Mouse (Mus musculus): ENCODE results near the gene Mindy2. TPM values are rescaled to one million over a fixed set of nuclear protein-coding genes. Genes with fewer than 3 reads are reported as not detected.

The Mindy2 gene
- total RNA-seq, 2 experiments from 2014 or later = 25.3 to 25.8 TPM

- peak; percentile 18 for DNase-seq
Observed at GRCm38 (mm10) chr9:70666811-70667210, 9.8 kb upstream of the Mindy2 start.

GRCm38 (mm10) chr9:70665372-70666145, 8.6 kb upstream of the Mindy2 start:
- DNase-seq = no peak

- no peak for DNase-seq
Observed at GRCm38 (mm10) chr9:70664847-70665246, 7.9 kb upstream of the Mindy2 start.

- no peak for DNase-seq
Observed at GRCm38 (mm10) chr9:70658266-70658665, 1.3 kb upstream of the Mindy2 start.

- peak; percentile 38 for DNase-seq
Observed at GRCm38 (mm10) chr9:70656130-70657007, 605 bp downstream of the Mindy2 start, which contains the start of gene Gm10642. Gene Gm10642 (plus strand): TSS chr9:70656251.

GRCm38 (mm10) chr9:70655764-70656129, 1.2 kb downstream of the Mindy2 start:
- no peak for DNase-seq

- no peak for DNase-seq
Observed at GRCm38 (mm10) chr9:70654496-70654895, 2.5 kb downstream of the Mindy2 start.

- DNase-seq = no peak
Observed at GRCm38 (mm10) chr9:70653875-70654274, 3.1 kb downstream of the Mindy2 start.

GRCm38 (mm10) chr9:70652221-70652620, 4.8 kb downstream of the Mindy2 start:
- DNase-seq = no peak

GRCm38 (mm10) chr9:70650994-70651393, 6.0 kb downstream of the Mindy2 start:
- DNase-seq = no peak

GRCm38 (mm10) chr9:70650260-70650659, 6.7 kb downstream of the Mindy2 start:
- no peak for DNase-seq

- no peak for DNase-seq
Observed at GRCm38 (mm10) chr9:70636748-70637147, 20.2 kb downstream of the Mindy2 start.

GRCm38 (mm10) chr9:70631665-70632064, 25.3 kb downstream of the Mindy2 start:
- no peak for DNase-seq

- DNase-seq = no peak
Observed at GRCm38 (mm10) chr9:70629711-70630110, 27.3 kb downstream of the Mindy2 start.

- peak; percentile 18 for DNase-seq
Observed at GRCm38 (mm10) chr9:70611026-70611673, 45.8 kb downstream of the Mindy2 start.

- peak; percentile 32 for DNase-seq
Observed at GRCm38 (mm10) chr9:70602186-70602845, 54.7 kb downstream of the Mindy2 start.

GRCm38 (mm10) chr9:70598271-70598670, 58.7 kb downstream of the Mindy2 start:
- DNase-seq = no peak

GRCm38 (mm10) chr9:70591486-70591885, 65.5 kb downstream of the Mindy2 start:
- no peak for DNase-seq

- DNase-seq = no peak
Observed at GRCm38 (mm10) chr9:70590775-70591174, 66.2 kb downstream of the Mindy2 start.

- DNase-seq = no peak
Observed at GRCm38 (mm10) chr9:70587171-70587570, 69.8 kb downstream of the Mindy2 start.

- no peak for DNase-seq
Observed at GRCm38 (mm10) chr9:70585172-70585571, 71.8 kb downstream of the Mindy2 start.

- no peak for DNase-seq
Observed at GRCm38 (mm10) chr9:70584641-70585040, 72.3 kb downstream of the Mindy2 start.

Measured in heart, postnatal 4 days (tissue).